Mouse (Mus musculus) E14TG2a.4 (cell line): ENCODE measurements around the gene Adgrg3.

Experiments
- CTCF ChIP-seq: conservative IDR thresholded peaks from 2 replicates; pipeline ENCODE4 v1.5.1; 2014; ENCODE audit warnings: low read length
- POU5F1 ChIP-seq: IDR thresholded peaks from 2 replicates; pipeline ENCODE4 v1.6.1; 2014; ENCODE audit warnings: low read length, borderline replicate concordance

DNA sequence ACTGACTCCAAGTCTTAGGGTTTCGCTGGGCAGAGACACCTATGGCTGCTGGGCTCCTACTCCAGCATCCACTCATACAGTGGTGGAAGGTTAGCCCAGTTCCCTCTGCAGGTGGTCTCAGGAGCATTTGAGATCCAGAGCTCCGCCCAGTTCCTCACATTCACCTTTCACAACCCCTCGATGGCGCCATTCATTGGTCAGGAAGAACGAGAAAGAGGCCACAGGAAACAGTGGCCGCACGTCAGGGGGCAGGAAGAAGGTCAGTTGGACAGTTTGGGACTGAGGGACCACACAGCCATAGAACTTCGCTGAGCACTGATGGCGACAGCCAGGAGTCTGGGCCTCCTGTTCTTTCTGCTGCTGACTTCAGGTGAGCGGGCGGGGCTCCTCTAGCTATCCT is at the start of gene Adgrg3:
- TF ChIP-seq CTCF (no peak), POU5F1 (no peak)
